Mouse (Mus musculus) spleen, postnatal 14 days (tissue): ENCODE measurements around the gene Slc38a5.

Experiments
- DNase-seq, 2 experiments: peaks; one replicate each; pipeline ENCODE4 v3.0.0; 2021 to 2022; ENCODE audit warnings: low spot score in 2 of 2

Slc38a5 gene

GRCm38 (mm10) chrX:8271083-8271820 lies at the start of gene Slc38a5:
Slc38a5 (plus strand) TSS chrX:8271133.
- no peak for DNase-seq

- DNase-seq = no peak
Observed at GRCm38 (mm10) chrX:8222296-8222677, 48.6 kb upstream of the Slc38a5 start.

- DNase-seq = no peak
Observed at GRCm38 (mm10) chrX:8222678-8223421, 48.1 kb upstream of the Slc38a5 start.

- no peak for DNase-seq
Observed at GRCm38 (mm10) chrX:8223473-8223872, 47.5 kb upstream of the Slc38a5 start.

GRCm38 (mm10) chrX:8230272-8230671 lies 40.7 kb upstream of the Slc38a5 start:
- DNase-seq = no peak

- no peak for DNase-seq
Observed at GRCm38 (mm10) chrX:8233602-8234001, 37.3 kb upstream of the Slc38a5 start.

GRCm38 (mm10) chrX:8236704-8237103 lies 34.2 kb upstream of the Slc38a5 start:
- DNase-seq = no peak

GRCm38 (mm10) chrX:8238804-8239395 lies 32.0 kb upstream of the Slc38a5 start:
- no peak for DNase-seq

- no peak for DNase-seq
Observed at GRCm38 (mm10) chrX:8247680-8248079, 23.3 kb upstream of the Slc38a5 start.

GRCm38 (mm10) chrX:8248542-8249120 lies 22.3 kb upstream of the Slc38a5 start:
- DNase-seq = no peak

GRCm38 (mm10) chrX:8251789-8252333 lies 19.1 kb upstream of the Slc38a5 start:
- DNase-seq = no peak

- peak; percentile 64 to 68 for DNase-seq
Observed at GRCm38 (mm10) chrX:8252334-8253285, 18.3 kb upstream of the Slc38a5 start, which contains the start of gene Ftsj1. Ftsj1 (minus strand) TSS chrX:8252406.

GRCm38 (mm10) chrX:8253711-8254110 lies 17.2 kb upstream of the Slc38a5 start:
- no peak for DNase-seq

GRCm38 (mm10) chrX:8255807-8256206 lies 15.1 kb upstream of the Slc38a5 start:
- no peak for DNase-seq

- DNase-seq = no peak
Observed at GRCm38 (mm10) chrX:8259478-8259877, 11.5 kb upstream of the Slc38a5 start.

- no peak for DNase-seq
Observed at GRCm38 (mm10) chrX:8263156-8263804, 7.7 kb upstream of the Slc38a5 start.

- no peak for DNase-seq
Observed at GRCm38 (mm10) chrX:8264222-8264621, 6.7 kb upstream of the Slc38a5 start.

- peak; percentile 18 to 22 for DNase-seq
Observed at GRCm38 (mm10) chrX:8272000-8272399, 1.1 kb downstream of the Slc38a5 start.

- DNase-seq = no peak
Observed at GRCm38 (mm10) chrX:8274056-8274455, 3.1 kb downstream of the Slc38a5 start.

GRCm38 (mm10) chrX:8288621-8289020 lies 17.7 kb downstream of the Slc38a5 start:
- DNase-seq = no peak
